Mouse (Mus musculus) intestine, embryonic 16.5 days (tissue): ENCODE measurements around the gene Wasf2. TPM values are rescaled to one million over a fixed set of nuclear protein-coding genes. Genes with fewer than 3 reads are reported as not detected.

ENCODE experiments used
- ATAC-seq: fragments of 200-750 bp; cut with Nextera tagmentation; 2 replicates; pipeline ENCODE4 v1.8.0; 2017; ENCODE audit warnings: moderate TSS enrichment, moderate library complexity
- H3K27ac ChIP-seq: fragments of 300-500 bp; sonication (generic); 2 replicates; pipeline ENCODE4 v1.5.1; 2014; ENCODE audit warnings: mild to moderate bottlenecking, low read length
- H3K27me3 ChIP-seq: fragments of 300-500 bp; sonication (generic); replicated peaks from 2 replicates; pipeline ENCODE4 v1.6.1; 2014; ENCODE audit warnings: low read length, control low read depth, mixed read lengths; ENCODE audit not compliant: control insufficient read depth, insufficient read depth
- H3K36me3 ChIP-seq: fragments of 300-500 bp; sonication (generic); 2 replicates; pipeline ENCODE4 v1.6.1; 2014; ENCODE audit warnings: low read length, control low read depth; ENCODE audit not compliant: control insufficient read depth, insufficient read depth
- H3K4me1 ChIP-seq: fragments of 300-500 bp; sonication (generic); 2 replicates; pipeline ENCODE4 v1.6.1; 2014; ENCODE audit warnings: low read length, control low read depth, mixed read lengths; ENCODE audit not compliant: control insufficient read depth, insufficient read depth
- H3K4me2 ChIP-seq: fragments of 300-500 bp; sonication (generic); 2 replicates; pipeline ENCODE4 v1.6.1; 2014; ENCODE audit warnings: low read depth, low read length, control low read depth
- H3K4me3 ChIP-seq: fragments of 300-500 bp; sonication (generic); 2 replicates; pipeline ENCODE4 v1.5.1; 2014; ENCODE audit warnings: mild to moderate bottlenecking, low read length
- H3K9ac ChIP-seq: fragments of 300-500 bp; sonication (generic); 2 replicates; pipeline ENCODE4 v1.6.1; 2014; ENCODE audit warnings: low read depth, low read length
- H3K9me3 ChIP-seq: fragments of 300-500 bp; sonication (generic); 2 replicates; pipeline ENCODE4 v1.6.1; 2016; ENCODE audit warnings: low read length, control low read depth; ENCODE audit not compliant: control insufficient read depth
- WGBS: fragments of 180-500 bp; shearing (Covaris S2); extraction: QIAGEN DNeasy Blood & Tissue Kit; methylation state at CpG from one replicate; pipeline ENCODE4 v1.1.7; 2014; 5-methylcytosine and 5-hydroxymethylcytosine counted together
- polyA plus RNA-seq: library from polyadenylated mRNA; unstranded; fragments of >200 nt; fragmentation: Nextera tagmentation; extraction: Ambion mirVana; gene quantifications from 2 replicates; pipeline ENCODE4 v1.2.1, GENCODE M21; 2015

Wasf2 gene
- polyA plus RNA-seq, 1 experiment from 2014 or later, result 76.9 TPM

DNA sequence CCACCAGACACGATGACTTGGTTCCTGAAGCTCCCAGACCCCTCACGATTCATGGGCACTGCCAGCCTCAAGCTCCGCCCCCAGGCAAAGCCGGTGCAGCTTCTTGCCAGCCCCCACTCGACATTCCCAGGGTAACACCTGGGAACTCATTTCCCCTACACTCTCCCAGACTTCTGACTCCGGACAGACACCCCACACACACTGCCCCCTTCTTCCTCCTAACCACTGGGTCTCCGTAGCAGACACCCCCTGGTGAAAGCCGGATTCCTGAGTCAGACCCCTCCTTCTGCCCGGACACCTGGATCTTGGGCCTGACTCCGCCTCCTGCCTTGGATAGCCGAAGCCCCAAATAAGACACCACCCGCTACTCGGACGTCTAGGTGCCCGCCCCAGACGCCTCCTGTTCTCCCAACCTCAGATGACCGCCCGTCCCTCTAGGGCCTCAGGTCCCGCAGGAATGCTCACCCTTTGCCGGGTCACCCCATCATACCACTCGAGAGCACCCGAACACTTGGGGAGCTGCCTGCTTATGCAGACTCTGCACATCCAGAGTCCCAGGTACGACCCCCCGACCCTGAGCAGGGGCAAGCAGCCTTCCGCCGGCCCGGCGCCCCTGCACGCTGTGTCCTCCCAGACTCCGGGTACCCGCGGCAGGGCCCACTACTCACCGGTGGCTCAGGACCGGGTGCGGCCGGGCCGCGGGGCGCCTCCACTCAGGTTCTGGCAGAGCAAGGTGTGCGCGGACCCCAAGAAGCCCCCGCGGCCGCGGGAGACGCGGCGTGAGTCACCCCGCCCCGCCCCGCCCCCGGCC, 81.7 kb downstream of the Wasf2 start, which contains the start of the genes Cd164l2 and Gpr3:
Cd164l2 (plus strand) TSS at position 381 of the 811 bp plus-strand sequence.
Gpr3 (minus strand) TSS at position 786 of the 811 bp plus-strand sequence.
- H3K9ac ChIP-seq, result peak within 1 kb of the TSS; percentile 55
- H3K4me3 ChIP-seq, result peak within 1 kb of the TSS; percentile 61
- peak; percentile 55 for ATAC-seq
- peak within 1 kb of the TSS; percentile 84 for H3K4me2 ChIP-seq
- peaks cover 13% of the 10 kb centered on the region for H3K4me1 ChIP-seq
- 2% methylated on average over 51 of the region's 52 CpGs for WGBS
- H3K27me3 ChIP-seq, result peaks cover 8% of the 10 kb centered on the region
- H3K36me3 ChIP-seq, result no peaks in the 10 kb centered on the region
- H3K9me3 ChIP-seq, result no peaks in the 10 kb centered on the region
- no peak within 1 kb of the TSS for H3K27ac ChIP-seq

GRCm38 (mm10) chr4:133212562-133213267, 82.4 kb downstream of the Wasf2 start:
- no peaks in the 10 kb centered on the region for H3K36me3 ChIP-seq
- peaks cover 8% of the 10 kb centered on the region for H3K27me3 ChIP-seq
- peak overlapping the region; percentile 55 for H3K9ac ChIP-seq
- WGBS, result 2% methylated on average over 44 of the region's 44 CpGs
- H3K4me1 ChIP-seq, result peaks cover 13% of the 10 kb centered on the region
- peak; percentile 87 for ATAC-seq
- peak overlapping the region; percentile 61 for H3K4me3 ChIP-seq
- no peak overlapping the region for H3K27ac ChIP-seq
- no peaks in the 10 kb centered on the region for H3K9me3 ChIP-seq
- peak overlapping the region; percentile 84 for H3K4me2 ChIP-seq

- Histone ChIP-seq H3K27me3 (peaks cover 8% of the 10 kb centered on the region), H3K27ac (no peak overlapping the region), H3K4me3 (peak overlapping the region; percentile 61), H3K4me2 (peak overlapping the region; percentile 84), H3K9ac (no peak overlapping the region), H3K36me3 (no peaks in the 10 kb centered on the region), H3K4me1 (peaks cover 13% of the 10 kb centered on the region), H3K9me3 (no peaks in the 10 kb centered on the region)
- 3% methylated on average over 8 of the region's 9 CpGs for WGBS
- ATAC-seq, result peak; percentile 39
These were observed 82.9 kb downstream of the Wasf2 start for GRCm38 (mm10) chr4:133213268-133213590.

GRCm38 (mm10) chr4:133213661-133214060, 83.4 kb downstream of the Wasf2 start:
- 14% methylated on average over 10 of the region's 10 CpGs for WGBS
- Histone ChIP-seq H3K4me2 (peak overlapping the region; percentile 84; the same call in 1 of the 2 replicates), H3K4me1 (peaks cover 13% of the 10 kb centered on the region), H3K36me3 (no peaks in the 10 kb centered on the region), H3K9ac (no peak overlapping the region), H3K27ac (no peak overlapping the region), H3K27me3 (peaks cover 8% of the 10 kb centered on the region), H3K9me3 (no peaks in the 10 kb centered on the region), H3K4me3 (no peak overlapping the region)
- ATAC-seq, result no peak

- Histone ChIP-seq H3K27ac (no peak overlapping the region), H3K36me3 (no peaks in the 10 kb centered on the region)
- 6% methylated on average over 5 of the region's 5 CpGs for WGBS
These were observed 87.3 kb downstream of the Wasf2 start for GRCm38 (mm10) chr4:133217641-133218040.

DNA sequence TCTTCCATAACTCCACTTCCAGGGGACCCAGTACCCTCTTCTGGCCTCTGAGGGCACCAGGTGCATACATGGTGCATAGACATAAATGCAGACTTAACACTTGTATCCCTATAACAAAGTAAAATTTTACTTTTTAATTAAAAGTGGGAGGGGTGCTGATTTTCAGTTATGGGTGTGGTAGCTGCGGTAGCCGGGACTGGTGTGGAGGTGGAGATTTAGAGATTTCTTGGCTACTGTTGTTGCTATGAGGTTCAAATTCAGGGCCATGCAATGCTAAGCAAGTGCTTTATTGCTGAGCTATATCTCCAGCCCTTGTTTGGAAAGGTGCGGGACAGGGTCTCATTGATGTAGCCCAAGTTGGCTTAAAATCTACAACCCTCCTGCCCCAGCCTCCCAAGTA, 88.4 kb downstream of the Wasf2 start:
- H3K36me3 ChIP-seq, result no peaks in the 10 kb centered on the region

More at GRCm38 (mm10) chr4:133217641-133218040, 87.3 kb downstream of the Wasf2 start:
- Histone ChIP-seq H3K4me2 (no peak overlapping the region), H3K9ac (no peak overlapping the region), H3K9me3 (no peaks in the 10 kb centered on the region), H3K4me1 (peaks cover 12% of the 10 kb centered on the region), H3K27me3 (peaks cover 9% of the 10 kb centered on the region), H3K4me3 (no peak overlapping the region)
- no peak for ATAC-seq

DNA sequence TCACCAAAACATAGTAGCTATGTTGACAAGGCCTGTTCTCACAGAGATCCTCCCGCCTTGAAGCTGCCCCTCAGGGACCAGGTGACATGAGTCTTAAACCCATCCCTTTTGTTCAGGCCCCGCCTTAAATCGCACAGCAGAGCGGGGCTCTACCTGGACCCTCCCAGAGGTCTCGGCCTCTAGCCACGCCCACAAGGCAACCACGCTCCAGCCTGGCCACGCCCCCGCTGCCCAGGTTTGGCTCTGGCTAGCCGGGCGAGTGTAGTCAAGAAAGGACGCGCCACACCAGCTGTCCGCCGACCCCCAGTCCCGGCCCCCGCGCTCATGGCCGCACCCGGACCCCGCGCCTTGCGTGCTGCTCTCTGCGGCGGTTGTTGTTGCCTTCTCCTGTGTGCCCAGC, 90.4 kb downstream of the Wasf2 start:
- Histone ChIP-seq H3K36me3 (no peaks in the 10 kb centered on the region), H3K4me1 (peaks cover 6% of the 10 kb centered on the region; the same call in 1 of the 2 replicates), H3K9ac (peak overlapping the region; percentile 67), H3K27ac (no peak overlapping the region), H3K9me3 (no peaks in the 10 kb centered on the region), H3K4me2 (peak overlapping the region; percentile 87), H3K4me3 (peak overlapping the region; percentile 48), H3K27me3 (0 out of 2 replicates have a peak, but pooled peaks cover 4% of the 10 kb centered on the region)
- WGBS, result 1% methylated on average over 25 of the region's 25 CpGs
- peak; percentile 65; the same call in 1 of the 2 replicates for ATAC-seq

More for the DNA sequence above, 88.4 kb downstream of the Wasf2 start:
- Histone ChIP-seq H3K27me3 (0 out of 2 replicates have a peak, but pooled peaks cover 4% of the 10 kb centered on the region), H3K4me3 (no peak overlapping the region), H3K9ac (no peak overlapping the region), H3K4me1 (peaks cover 6% of the 10 kb centered on the region; the same call in 1 of the 2 replicates), H3K4me2 (no peak overlapping the region), H3K9me3 (no peaks in the 10 kb centered on the region), H3K27ac (no peak overlapping the region)
- no peak for ATAC-seq
- 86% methylated on average over 3 of the region's 3 CpGs for WGBS

GRCm38 (mm10) chr4:133221701-133222100, 91.4 kb downstream of the Wasf2 start:
- no peak overlapping the region for H3K4me2 ChIP-seq

GRCm38 (mm10) chr4:133223875-133224274, 93.6 kb downstream of the Wasf2 start:
- no peak overlapping the region for H3K4me3 ChIP-seq
- no peak overlapping the region for H3K9ac ChIP-seq
- no peak overlapping the region for H3K27ac ChIP-seq
- 0 out of 2 replicates have a peak, but pooled peaks cover 4% of the 10 kb centered on the region for H3K27me3 ChIP-seq
- no peak overlapping the region for H3K4me2 ChIP-seq
- H3K4me1 ChIP-seq, result peaks cover 6% of the 10 kb centered on the region; the same call in 1 of the 2 replicates
- no peak for ATAC-seq
- no peaks in the 10 kb centered on the region for H3K36me3 ChIP-seq
- WGBS, result 48% methylated on average over 5 of the region's 5 CpGs
- no peaks in the 10 kb centered on the region for H3K9me3 ChIP-seq

More at GRCm38 (mm10) chr4:133221701-133222100, 91.4 kb downstream of the Wasf2 start:
- Histone ChIP-seq H3K9me3 (no peaks in the 10 kb centered on the region), H3K9ac (no peak overlapping the region), H3K27me3 (0 out of 2 replicates have a peak, but pooled peaks cover 4% of the 10 kb centered on the region), H3K36me3 (no peaks in the 10 kb centered on the region), H3K4me1 (peaks cover 6% of the 10 kb centered on the region; the same call in 1 of the 2 replicates), H3K27ac (no peak overlapping the region), H3K4me3 (no peak overlapping the region)
- no peak for ATAC-seq
- WGBS, result 88% methylated on average over 8 of the region's 8 CpGs
